Comparison of ENCODE assay signal across 24 mouse cellular contexts in genomic region chr9:36846346-36846745, GRCm38 (mm10). TPM values are rescaled to one million over a fixed set of nuclear protein-coding genes. Genes with fewer than 3 reads are reported as not detected.
DNase-seq lines count a peak whose midpoint lies in the region; TF ChIP-seq lines count a peak whose summit lies in the region.
"Had no signal": no experiment of that assay in that cellular context is flagged by ENCODE, and none has a peak within 500 bp of the region (broad histone marks: within the 10 kb centered on the region; RNA-seq: fewer than 3 reads in every experiment).

No protein-coding gene starts in this region.

- peaks cover 33% of the 10 kb centered on the region for H3K4me1 ChIP-seq in embryonic fibroblast, embryonic 13.5 days (ENCODE audit: control insufficient read depth, insufficient read depth, low read length)
- H3K4me1 ChIP-seq: embryonic facial prominence, embryonic 12.5 days; forebrain, embryonic 13.5 days; forebrain, embryonic 15.5 days had no signal

- no peak for TF ChIP-seq POLR2A in embryonic fibroblast, embryonic 13.5 days (IDR thresholded peaks at IDR 0.05; ENCODE audit: low read depth, low read length)

- no peak for DNase-seq in layer of hippocampus, adult 2 months (ENCODE audit: low spot score in 2 of 2)
- DNase-seq in layer of hippocampus, adult 11-12 months (ENCODE audit: low spot score) = no peak
- DNase-seq in retina, postnatal 1 day = peak; percentile 61
- DNase-seq in kidney, postnatal 4 days = no peak
- no peak for DNase-seq in thymus, postnatal 14 days
- DNase-seq: adrenal gland, adult 2 months; adrenal gland, postnatal 10 days; adrenal gland, postnatal 25 days; B cell, adult 2 months; cerebellum, adult 11 months; cerebellum, adult 18-20 months; cerebellum, adult 8-10 months; cerebellum, adult 9-11 months; cerebellum, postnatal 14 days; cerebellum, postnatal 36 days; forebrain, postnatal 0 days had no signal

- no peak overlapping the region for H3K4me3 ChIP-seq in layer of hippocampus, adult 2 months
- no peak overlapping the region for H3K4me3 ChIP-seq in embryonic fibroblast, embryonic 13.5 days (ENCODE audit: insufficient read depth, low read length)
- H3K4me3 ChIP-seq: embryonic facial prominence, embryonic 10.5 days; embryonic facial prominence, embryonic 12.5 days; forebrain, embryonic 13.5 days; forebrain, embryonic 15.5 days had no signal

- TF ChIP-seq CTCF in layer of hippocampus, adult 2 months (conservative IDR thresholded peaks at IDR 0.05) = no peak
- no peak for TF ChIP-seq CTCF in embryonic fibroblast, embryonic 13.5 days (IDR thresholded peaks at IDR 0.05; ENCODE audit: borderline replicate concordance, insufficient read depth, low read length)

- peak overlapping the region; percentile 36; the same call in 1 of the 2 replicates for H3K27ac ChIP-seq in layer of hippocampus, adult 2 months
- peak overlapping the region; percentile 55 for H3K27ac ChIP-seq in embryonic fibroblast, embryonic 13.5 days (ENCODE audit: insufficient read depth, low read length)
- H3K27ac ChIP-seq: embryonic facial prominence, embryonic 10.5 days; embryonic facial prominence, embryonic 12.5 days; forebrain, embryonic 13.5 days; forebrain, embryonic 15.5 days had no signal

RNA-seq across cellular contexts. Expression of gene Fez1, which starts 24.7 kb away (rescaled TPM):
- total RNA-seq in layer of hippocampus, adult 2 months (2021) = 100 to 1,000 TPM; 274 to 276 TPM
- 32.8 and 69.4 TPM in 2 replicates for polyA plus RNA-seq in embryonic fibroblast, embryonic 13.5 days (2011; ENCODE audit: insufficient read length, low read depth, missing spikeins)
- total RNA-seq: CH12.LX; common myeloid progenitor, adult 5-6 weeks had no signal
- polyA plus RNA-seq: G1E had no signal

RNA-seq across cellular contexts. Expression of gene Ei24, which starts 49.2 kb away (rescaled TPM):
- 100 to 1,000 TPM in 1 of 2 experiments, 10 to 100 TPM in 1; 97.7 to 102 TPM for total RNA-seq in layer of hippocampus, adult 2 months (2021)
- polyA plus RNA-seq in embryonic fibroblast, embryonic 13.5 days (2011; ENCODE audit: insufficient read length, low read depth, missing spikeins) = 118 and 127 TPM in 2 replicates
